Mouse (Mus musculus): ENCODE data around the gene Prkag2.

DNA sequence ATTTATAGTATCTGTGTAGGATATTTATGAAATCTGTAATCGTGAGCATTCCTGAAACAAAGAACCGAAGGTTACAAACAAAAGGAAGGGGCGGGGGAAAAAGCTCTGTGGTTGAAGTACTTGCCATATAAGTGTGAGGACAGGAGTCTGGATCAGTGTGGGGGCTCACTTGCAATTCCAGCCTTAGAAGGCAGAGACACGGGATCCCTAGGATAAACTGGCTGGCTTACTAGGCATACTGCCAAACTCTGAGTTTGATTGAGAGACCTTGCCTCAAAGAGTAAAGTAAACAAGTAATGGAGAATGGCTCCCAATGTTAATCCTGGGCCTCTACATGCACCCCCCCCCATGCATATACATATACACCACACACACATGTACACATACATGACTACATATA, 221.7 kb downstream of the Prkag2 start:
- TF ChIP-seq CTCF (IDR thresholded peaks at IDR 0.05; ENCODE audit: low read depth): no peak
- TF ChIP-seq EP300 (IDR thresholded peaks at IDR 0.05; ENCODE audit: low read depth): no peak
